Mouse (Mus musculus): Measurements from ENCODE around the gene Pabpn1l.

Pabpn1l gene

DNA sequence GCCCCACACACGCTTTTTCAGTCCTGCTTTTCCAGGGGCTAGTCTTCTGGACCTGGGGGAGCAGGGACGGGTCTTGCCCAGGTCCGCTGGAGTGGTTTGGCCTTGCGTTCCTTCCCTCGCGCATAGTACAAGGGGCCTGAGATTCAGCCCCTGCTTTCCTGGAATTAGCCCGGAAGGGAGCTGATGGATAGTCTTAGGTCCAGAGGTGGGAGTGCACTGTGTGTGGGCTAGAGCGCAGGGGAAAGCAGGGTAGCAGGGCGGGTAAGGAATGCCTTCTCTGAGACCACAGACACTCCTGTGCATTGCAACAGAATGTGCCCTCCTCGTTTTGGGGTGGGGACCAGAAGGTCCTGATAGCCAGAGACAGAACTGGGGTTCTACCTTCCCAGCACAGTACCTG, 45.4 kb downstream of the Pabpn1l start:
- in situ Hi-C loops (cut with MboI, MseI), result no loop called here

DNA sequence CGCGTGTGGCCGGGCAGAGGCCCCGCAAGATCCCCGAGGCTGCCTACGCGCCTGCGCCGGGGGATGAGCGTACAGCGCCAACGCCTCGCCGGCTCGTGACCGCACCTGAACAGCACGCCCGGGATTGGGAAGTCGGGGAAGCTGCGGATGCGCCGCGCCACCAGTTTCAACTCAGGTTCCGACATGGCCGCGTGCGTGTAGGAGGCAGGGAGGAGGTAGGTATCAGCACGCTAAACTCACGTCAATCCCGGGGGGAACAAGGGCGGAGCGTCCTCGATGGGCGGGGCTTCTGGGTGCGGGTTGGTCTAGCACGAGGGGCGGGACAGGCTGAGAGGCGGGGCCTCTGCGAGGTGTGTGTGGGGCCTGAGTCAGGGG, 45.9 kb downstream of the Pabpn1l start, which contains the start of gene Aprt:
Gene Aprt (minus strand): TSS at position 262 of the 375 bp plus-strand sequence.
- in situ Hi-C loops (cut with MboI, MseI), result no loop called here

DNA sequence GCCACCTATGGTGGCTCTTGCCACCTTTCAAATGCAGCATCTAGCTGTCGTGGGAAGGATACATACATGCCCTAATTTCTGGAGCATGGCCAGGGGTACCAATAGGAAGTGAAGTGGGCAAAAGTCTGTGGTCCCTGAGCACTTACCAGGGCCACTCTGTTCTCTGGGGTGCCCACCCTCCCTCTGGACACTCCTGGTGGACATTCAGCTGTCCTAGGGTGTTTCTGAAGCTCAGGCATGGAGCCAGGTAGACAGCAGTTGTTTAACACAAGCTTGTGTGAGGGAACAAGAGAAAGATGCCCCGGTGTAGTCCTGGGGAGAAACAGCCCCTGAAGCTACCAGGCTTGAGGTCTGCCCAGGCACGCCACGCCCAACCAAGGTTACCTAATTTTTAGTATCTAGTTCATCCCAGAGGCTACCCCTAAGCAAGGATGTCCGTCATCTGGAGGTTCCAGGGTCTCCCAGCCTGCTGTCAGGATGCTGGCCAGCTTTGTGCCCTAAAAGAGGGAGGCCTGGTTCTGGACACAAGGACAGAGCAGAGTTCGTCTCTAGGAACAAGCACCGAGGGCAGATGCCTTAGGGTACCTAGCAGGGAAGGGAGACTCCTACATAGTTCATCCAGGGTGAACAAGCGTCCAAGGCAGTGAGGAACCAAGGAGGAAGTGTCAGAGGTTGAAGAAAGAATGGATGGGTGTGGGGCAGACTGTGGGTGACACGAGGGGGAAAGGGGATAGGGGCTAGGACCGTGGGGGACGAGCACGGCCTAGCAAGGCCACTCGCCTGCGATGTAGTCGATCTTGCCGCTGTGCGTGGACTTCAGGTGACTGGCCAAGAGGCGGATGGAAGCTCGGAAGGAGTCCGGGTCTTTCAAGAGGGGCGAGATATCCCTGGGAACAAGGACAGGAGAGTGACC, 46.5 kb downstream of the Pabpn1l start:
- in situ Hi-C loops (cut with MboI, MseI), result no loop called here

DNA sequence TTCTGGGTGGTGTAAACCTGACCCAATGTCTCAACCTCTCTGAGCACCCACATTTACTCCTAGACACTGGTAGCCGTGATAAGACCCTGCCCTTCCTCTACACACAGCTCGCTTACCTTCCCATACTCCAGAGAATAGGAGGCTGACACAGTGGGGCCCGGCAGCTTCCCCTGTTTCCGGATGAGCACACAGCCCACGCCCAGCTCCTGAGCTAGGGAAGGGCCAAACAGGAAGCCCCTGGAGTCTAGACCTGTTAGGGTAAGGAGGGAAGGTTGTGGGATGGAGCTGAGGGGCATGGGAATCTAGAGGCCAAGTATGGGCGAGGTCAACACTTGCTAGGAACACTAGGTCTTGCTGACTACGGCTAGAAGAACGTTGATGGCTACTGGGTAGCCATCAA, 47.3 kb downstream of the Pabpn1l start:
- in situ Hi-C loops (cut with MboI, MseI), result no loop called here

DNA sequence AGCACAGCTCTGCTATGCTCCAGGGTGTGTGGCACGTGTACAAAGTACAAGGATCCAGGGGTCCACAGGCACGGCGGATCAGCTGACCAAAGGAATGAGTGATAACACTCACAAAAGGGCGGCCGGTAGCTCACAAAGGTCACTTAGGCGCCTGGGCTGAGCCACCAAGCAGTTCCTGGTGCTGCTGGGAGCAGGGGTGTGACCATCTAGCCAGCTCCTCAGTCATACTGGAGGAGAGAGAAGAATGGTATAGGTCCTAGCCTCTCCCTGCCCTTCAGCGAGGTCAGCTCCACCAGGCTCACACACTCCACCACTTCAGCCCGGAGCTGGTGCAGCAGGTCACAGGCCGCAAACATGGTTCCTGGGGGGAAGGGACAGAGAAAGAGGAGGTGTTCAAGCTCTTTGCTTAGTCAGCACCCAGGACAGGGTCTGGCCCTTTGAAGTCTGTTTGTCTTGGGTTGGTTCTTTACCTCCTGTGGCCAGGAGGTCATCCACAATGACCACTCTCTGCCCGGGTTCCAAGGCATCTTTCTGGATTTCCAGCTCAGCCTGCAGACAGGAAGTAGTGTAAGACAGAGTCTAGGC, 47.8 kb downstream of the Pabpn1l start:
- in situ Hi-C loops (cut with MboI, MseI), result loop anchor here (25.0 kb wide), 1 partner anchor 988 kb away; no protein-coding TSS in a partner anchor

DNA sequence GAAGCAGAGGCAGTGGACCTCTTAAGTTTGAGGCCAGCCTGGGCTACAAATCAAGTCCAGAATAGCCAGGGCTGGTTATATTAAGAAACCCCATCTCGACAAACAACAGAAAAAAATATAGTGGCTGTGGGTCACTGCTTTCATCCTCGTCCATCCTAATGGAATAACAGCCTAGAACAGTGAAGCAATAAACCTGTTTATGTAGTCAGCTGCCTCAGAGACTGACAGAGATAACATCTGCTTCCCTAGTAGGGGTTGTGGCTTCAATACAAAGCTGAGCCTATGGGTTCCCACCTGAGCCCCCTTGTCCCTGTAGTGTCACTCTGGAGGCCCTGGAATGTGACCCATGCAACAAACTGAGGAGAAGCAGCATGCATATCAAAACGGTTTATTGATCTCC, 48.3 kb downstream of the Pabpn1l start:
- in situ Hi-C loops (cut with MboI, MseI), result loop anchor here (25.0 kb wide), 1 partner anchor 988 kb away; no protein-coding TSS in a partner anchor

DNA sequence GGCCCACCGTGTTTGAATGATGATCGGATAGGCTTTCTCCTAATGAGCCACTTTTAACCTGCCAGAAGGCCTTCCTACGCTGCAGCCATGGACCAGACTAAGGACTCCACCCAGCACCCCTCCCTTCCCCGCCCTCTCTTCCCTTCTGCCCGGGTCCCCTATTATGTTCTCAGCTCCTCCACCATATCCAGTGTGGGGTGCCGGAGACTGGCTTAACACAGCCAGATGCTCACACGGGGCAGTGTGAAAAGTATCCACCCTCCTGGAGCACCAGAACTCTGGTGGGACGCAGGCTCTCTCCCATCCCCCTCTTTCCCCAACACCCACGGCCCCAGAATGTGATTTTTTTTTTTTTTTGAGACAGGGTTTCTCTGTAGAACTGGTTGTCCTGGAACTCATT, 49.0 kb downstream of the Pabpn1l start:
- in situ Hi-C loops (cut with MboI, MseI), result loop anchor here (25.0 kb wide), 1 partner anchor 989 kb away; no protein-coding TSS in a partner anchor

DNA sequence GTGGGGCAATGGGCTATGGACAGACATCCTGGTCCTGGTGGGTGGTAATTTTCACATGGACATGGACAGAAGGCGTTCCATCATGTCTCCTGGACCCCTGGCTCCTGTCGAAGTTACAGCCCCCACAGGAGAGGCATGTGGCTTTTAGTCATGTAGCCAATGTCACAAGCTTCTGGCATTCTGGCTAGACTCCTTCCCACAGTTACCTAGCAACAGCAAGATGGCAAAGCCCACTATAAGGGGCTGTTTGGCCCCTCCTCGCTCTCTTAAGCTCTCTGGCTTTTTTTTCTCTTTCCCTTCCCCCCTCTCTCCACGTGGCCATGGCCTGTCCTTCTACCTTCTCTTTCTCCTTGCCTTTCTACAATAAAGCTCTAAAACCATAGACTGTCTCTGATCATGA, 49.4 kb downstream of the Pabpn1l start:
- in situ Hi-C loops (cut with MboI, MseI), result loop anchor here (25.0 kb wide), 1 partner anchor 989 kb away; no protein-coding TSS in a partner anchor

DNA sequence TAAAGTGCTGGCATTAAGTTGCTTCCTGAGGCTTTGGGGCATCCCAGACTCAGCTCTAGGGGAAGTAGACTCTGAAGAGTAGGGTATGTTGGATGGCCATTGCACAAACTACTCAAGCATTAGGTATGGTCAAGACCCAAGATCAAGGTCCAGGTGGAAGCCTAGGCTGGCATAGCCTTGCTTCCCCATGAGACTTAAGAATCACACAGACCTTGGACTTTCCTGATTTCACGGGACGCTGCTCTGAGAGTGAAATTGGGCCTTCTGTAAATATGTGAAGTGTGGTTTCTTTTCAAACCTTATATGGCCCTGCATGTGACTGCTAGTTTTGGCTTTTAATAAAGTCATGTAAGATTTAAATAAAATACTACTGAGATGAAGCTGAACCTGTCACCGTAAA, 49.8 kb downstream of the Pabpn1l start:
- in situ Hi-C loops (cut with MboI, MseI), result loop anchor here (25.0 kb wide), 1 partner anchor 990 kb away; no protein-coding TSS in a partner anchor

DNA sequence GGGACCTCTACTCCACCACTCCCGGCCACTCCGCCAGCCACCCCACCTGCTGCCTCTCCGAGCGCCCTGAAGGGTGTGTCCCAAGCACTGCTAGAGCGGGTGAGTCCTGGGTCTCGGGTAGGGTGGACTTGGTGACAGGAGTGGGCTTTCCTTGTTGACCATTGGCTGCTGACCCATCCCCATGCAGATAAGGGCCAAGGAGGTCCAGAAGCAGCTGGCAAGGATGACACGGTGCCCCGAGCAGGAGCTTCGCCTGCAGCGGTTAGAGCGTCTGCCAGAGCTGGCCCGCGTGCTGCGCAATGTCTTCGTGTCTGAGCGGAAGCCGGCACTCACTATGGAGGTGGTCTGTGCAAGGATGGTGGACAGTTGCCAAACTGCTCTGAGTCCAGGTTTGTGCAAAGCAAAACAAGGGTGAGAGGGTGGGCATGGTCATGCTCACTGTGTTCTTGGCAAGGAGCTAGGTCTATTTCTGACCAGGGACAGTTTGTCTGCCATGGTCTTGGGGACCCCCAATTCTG, 50.7 kb downstream of the Pabpn1l start:
- in situ Hi-C loops (cut with MboI, MseI), result loop anchor here (25.0 kb wide), 1 partner anchor 990 kb away; no protein-coding TSS in a partner anchor

DNA sequence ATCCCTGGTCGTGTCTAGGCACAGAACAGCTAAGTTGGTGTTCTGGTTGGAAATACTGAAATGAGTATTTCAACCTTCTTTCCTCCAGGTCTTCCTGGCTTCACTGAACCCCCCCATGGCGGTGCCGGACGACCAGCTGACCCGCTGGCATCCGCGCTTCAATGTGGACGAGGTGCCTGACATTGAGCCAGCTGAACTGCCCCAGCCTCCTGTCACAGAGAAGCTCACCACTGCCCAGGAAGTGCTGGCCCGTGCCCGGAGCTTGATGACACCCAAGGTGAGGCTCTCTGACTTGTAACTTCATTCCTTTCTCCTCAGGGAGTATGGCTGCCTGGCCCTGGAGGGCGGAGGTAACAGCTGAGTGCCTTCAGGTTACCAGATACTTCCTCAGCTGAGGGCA, 51.4 kb downstream of the Pabpn1l start:
- in situ Hi-C loops (cut with MboI, MseI), result loop anchor here (25.0 kb wide), 1 partner anchor 991 kb away; no protein-coding TSS in a partner anchor

DNA sequence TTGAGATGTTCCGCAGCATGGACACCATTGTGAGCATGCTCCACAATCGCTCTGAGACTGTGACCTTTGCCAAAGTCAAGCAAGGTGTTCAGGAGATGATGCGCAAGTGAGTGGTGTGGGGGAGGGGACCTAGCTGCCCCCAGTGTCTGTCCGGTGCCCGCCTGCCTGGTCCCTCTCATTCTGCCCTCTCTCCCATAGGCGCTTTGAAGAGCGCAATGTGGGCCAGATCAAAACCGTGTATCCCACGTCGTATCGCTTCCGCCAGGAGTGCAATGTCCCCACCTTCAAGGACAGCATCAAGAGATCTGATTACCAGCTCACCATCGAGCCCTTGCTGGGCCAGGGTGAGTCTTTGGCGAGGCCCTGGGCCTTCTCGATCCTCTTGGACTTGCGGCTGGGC, 52.5 kb downstream of the Pabpn1l start:
- in situ Hi-C loops (cut with MboI, MseI), result loop anchor here (5.0 to 25.0 kb wide), 4 partner anchors 68 to 992 kb away; partner anchors contain the start of gene Rpl13
